Mouse (Mus musculus) lung, postnatal 25 days (tissue): ENCODE measurements around the gene Tuba1c.
"Not testable (repeated sequence)": the region's sequence is repeated elsewhere in the genome, so short reads cannot be mapped to it uniquely, and the experiment has no call there.

Source experiments
- DNase-seq: peaks from one replicate; pipeline ENCODE4 v3.0.0; 2022; ENCODE audit warnings: low spot score

The Tuba1c gene

DNA sequence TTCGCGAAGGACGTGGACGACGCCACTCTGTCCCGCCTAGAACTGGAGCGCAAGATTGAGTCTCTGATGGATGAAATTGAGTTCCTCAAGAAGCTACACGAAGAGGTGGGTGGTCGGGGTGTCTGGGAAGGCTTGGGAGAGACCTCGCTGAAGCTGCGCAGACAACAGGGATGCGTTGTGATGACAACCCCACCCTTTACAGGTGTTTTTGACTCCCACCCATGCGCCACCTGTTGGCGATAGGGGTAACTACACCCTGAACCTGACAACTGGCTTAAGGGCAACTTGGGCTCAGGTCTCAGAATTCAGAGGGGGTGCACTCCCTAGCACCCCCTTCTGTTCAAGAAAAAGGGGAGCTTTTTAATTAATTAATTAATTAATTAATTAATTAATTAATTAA is 26.6 kb downstream of the Tuba1c start:
- no peak for DNase-seq

DNA sequence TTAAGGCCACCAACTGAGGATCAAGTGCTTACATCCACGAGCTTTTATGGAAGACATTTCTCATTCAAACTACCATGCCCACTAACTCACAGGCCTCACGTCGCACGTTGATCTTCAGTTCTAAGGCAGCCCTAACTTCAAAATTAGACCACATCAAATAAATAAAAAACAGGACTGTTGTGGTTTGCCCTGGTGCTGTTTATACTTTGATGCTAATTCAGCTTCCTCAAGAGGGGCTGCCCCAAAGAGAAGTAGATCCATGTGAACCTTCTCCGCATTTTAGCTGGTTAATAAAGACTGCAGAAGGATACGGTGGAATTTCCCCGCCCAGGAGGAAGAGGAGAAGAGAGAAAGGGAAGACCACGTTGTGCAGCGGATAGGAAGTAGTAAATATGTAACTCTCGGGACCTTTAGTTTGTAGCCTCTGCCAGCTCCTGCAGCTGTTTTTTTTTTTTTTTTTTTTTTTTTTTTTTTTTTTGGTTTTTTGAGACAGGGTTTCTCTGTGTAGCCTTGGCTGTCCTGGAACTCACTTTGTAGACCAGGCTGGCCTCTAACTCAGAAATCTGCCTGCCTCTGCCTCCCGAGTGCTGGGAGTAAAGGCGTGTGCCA is 36.0 kb downstream of the Tuba1c start:
- no peak for DNase-seq

DNA sequence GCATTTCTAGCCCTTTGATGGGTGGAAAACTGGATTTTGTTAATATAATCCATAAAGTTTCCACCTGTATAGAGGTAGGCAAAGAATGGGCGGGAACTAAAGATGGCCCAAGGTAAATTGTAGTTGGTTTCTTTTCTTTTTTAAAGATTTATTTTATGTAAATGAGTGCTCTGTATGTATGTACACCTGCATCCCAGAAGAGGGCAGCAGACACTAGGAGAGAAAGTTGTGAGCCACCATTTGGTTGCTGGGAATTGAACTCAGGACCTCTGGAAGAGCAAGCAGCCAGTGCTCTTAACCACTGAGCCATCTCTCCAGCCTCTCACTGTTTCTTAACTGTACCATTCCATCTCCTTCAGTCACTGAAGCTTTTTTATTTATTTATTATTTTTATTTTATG is 42.3 kb downstream of the Tuba1c start:
- no peak for DNase-seq

- no peak for DNase-seq
Measured at GRCm38 (mm10) chr15:99074019-99074599, 44.4 kb downstream of the Tuba1c start, which contains the start of gene Troap. TSS of gene Troap (plus strand) at chr15:99074575.

- peak; percentile 98 for DNase-seq
Measured at GRCm38 (mm10) chr15:99074600-99075333, 45.1 kb downstream of the Tuba1c start.

DNA sequence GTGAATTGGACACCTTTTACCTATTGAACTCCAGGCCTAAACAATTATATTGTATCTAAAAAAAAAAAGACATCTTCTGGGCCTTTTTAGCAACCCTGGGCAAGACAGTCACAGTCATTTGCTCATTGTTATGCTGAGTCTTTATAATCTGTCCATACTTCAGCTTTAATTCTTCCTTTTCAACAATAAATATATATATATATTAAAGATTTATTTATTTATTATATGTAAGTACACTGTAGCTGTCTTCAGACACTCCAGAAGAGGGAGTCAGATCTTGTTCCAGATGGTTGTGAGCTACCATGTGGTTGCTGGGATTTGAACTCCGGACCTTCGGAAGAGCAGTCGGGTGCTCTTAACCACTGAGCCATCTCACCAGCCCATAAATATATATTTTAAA is 46.3 kb downstream of the Tuba1c start:
- not testable (repeated sequence) for DNase-seq

DNA sequence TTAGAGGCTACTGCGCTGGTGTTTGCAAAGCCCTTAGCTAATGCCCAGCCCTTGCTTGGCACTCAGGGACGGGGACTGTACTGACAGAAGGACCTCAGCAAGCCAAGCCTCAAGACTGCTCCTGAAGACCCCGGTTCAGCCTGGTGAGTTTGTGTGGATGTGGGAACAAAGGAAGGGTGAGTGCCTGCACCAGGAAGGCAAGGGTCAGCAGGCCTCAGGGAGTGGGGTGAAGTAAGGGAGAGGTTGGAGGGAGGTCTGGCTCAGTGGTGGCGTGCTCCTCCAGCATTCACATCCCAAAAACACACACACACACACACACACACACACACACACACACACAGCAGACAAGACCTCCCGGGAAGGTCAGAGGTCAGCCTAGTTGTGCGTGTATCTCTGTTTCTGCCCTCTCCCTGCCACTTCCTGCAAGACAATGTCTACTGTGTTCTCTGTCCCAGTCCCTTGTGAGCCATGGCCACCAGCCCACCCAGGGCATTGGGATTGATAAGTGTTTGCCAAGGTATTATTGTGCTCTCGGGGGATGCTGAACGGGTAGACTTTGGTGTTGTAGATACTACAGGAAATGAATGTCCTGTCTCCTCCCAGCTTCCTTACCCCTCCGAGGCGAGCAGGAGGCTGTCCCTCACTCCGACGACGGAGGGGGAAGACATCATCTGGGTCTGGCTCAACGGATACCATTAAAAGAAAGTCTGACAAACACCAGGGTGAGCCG is 48.7 kb downstream of the Tuba1c start:
- DNase-seq: no peak

DNA sequence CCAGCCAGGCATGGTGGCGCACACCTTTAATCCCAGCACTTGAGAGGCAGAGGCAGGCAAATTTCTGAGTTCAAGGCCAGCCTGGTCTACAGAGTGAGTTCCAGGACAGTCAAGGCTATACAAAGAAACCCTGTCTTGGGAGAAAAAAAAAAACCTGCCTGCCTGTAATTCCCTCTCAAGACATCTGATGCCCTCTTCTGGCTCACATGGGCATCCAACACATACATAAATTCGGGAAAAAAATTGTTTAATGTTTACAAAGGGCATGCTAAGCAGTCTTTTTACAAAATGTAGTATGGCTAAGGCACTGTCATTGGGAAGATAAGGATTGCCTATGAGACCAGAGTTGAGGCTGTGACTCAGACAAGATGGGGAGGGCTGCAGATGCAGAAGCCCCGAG is 50.1 kb downstream of the Tuba1c start:
- no peak for DNase-seq

DNA sequence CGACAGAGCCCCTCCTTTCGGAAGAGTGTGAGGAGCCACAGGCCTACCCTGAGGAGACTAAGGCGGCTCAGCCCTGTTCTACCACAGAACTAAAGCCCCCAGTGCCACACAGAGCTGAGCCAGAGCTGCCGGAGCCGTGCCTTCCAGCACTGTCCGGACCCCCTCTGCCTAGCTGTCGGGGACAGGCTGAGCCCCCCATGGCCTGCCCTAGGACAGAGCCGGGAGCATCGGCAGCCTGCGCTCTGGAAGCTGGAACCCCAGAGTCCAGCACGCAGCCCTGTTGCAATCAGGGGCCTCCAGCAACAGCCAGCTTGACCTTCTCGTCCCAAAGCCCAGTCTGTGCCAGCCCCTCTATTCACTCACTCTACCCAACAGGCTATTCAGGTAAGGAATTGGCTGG is 52.6 kb downstream of the Tuba1c start:
- DNase-seq: no peak

- no peak for DNase-seq
Measured at GRCm38 (mm10) chr15:99082840-99083239, 53.1 kb downstream of the Tuba1c start.

DNA sequence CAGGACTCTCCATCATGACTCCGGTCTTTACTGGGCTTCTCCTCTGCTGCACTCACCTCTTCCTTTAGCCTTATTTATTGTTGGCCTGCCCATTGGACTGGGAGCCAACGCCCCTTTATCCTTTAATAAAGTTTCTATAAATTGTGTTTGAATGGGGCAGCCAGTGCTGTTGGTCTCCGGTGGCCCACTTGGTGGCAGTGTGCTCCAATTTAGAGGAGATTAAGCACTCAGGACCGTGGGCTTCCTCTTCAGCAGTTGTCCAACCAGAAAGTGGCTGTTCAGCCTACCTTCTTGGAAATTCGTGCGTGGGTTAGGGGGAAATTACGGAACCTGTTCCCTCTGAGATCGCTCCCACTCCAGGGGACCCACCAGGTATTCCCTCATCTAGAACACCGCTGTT is 53.6 kb downstream of the Tuba1c start:
- DNase-seq: peak; percentile 37

DNA sequence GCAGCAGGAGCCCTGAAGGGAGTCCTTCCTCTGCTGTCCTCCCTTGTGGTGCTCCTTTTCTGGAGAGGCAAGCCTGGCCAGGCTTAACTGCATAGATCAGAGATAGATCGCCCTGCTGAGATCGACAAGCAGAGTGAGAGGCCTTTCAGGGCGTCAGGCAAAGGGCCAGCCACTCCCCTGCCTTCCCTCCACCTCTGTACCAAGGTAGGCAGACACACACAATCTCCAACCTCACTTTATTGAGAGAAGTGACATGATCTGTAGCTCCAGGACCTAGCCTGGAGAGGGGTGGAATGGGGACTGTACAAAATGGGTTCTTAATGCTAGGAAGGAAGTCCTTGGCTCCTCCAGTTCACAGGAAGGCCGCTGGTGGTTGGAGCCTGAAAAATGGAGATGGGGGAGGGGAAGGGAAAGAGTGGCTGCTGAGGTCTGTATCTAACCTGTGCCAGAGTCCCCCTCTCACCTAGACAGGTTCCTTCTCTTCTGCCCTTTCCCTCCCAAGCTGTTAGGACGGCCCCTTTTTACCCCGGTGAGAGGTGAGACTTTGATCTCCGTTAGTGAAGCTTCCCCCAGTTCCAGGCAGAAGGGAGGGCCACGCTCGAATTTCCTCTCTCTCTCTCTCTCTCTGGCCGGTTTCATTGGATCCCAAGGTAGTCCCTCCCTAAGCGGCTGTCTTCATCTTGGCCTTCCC is 54.3 kb downstream of the Tuba1c start:
- no peak for DNase-seq

DNA sequence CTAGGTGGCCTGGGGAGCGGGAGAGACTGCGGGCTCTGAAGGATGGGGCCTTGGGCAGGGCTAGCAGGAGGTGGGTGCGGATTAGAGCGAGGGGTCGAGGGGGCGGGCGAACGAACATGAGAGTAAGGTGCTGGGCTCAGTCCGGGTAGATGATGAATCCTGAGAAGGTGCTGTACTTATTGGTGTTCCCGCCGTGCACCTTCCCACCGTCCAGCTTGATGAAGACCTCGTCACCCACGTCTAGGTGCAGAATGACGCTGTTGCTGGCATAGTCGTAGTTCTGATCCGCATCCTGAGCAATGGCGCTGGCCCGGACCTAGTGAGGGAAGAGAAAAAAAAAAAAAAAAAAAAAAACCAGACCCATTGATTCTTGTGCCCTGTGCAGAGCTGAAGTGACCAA is 54.9 kb downstream of the Tuba1c start:
- no peak for DNase-seq

DNA sequence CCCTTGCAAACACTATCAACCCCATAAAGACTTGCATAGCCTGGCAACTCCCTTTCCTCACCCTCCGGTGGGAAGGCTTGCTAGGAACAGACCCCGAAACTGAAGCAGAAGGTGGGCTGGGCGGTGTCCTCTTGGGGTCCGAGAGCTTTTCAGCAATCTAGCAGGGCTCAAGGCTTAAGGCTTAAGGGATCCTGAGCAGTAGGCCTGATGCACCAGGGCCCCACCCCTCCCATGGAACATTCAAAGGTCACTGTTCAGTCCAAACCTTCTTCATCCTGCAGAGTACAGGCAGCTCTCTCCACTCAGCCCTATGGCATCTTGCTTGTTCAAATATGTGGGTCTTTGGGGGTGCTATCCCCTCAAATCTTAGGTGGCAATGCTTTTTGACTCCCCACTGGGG is 56.3 kb downstream of the Tuba1c start:
- DNase-seq: no peak

- no peak for DNase-seq
Measured at GRCm38 (mm10) chr15:99087253-99088075, 57.8 kb downstream of the Tuba1c start, which contains the start of gene C1ql4. TSS of gene C1ql4 (minus strand) at chr15:99087817.
